Mouse (Mus musculus) E14TG2a.4 (cell line): Measurements from ENCODE around the gene Glod4.
A peak's percentile ranks its signal among the peaks of the same experiment; 100 is the strongest.

Source experiments
- CTCF ChIP-seq: conservative IDR thresholded peaks from 2 replicates; pipeline ENCODE4 v1.5.1; 2014; ENCODE audit warnings: low read length
- NANOG ChIP-seq: IDR thresholded peaks from 2 replicates; pipeline ENCODE4 v1.6.1; 2014; ENCODE audit warnings: borderline replicate concordance, low read length, mixed read lengths

DNA sequence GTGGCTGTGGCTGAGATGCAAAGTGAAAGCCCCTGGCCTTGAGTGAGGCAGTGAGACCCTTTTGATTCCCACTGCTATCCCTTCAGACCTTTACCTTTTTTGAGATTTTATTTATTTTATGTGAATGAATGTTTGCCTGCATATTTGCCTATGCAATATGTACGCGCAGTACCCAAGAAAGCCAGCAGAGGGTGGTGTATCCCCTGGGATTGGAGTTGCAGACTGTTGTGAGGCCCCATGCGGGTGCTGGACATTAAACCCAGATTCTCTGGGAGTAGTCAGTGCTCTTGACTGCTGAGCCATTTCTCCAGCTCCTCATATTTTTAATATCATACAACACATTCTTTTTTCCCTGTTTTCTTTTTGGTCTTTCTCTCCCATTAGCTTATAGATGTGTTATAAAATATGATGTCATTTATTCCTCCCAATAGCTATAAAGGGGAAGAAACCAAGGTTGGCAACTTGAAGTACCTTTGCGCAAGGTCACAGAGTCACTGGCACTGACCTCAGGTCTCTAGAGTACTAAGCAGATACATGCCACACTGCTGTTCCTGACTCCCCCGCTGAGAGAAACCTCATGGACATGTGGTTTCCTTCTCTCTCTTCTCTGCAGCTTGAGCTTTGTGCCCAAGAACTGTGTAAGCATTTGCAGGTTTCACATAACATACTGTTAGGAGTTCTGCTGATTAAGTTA lies 157.5 kb downstream of the Glod4 start:
- TF ChIP-seq CTCF (peak; percentile 98), NANOG (no peak)
